ENCODE assay signal across 12 mouse cellular contexts in the genomic region with DNA sequence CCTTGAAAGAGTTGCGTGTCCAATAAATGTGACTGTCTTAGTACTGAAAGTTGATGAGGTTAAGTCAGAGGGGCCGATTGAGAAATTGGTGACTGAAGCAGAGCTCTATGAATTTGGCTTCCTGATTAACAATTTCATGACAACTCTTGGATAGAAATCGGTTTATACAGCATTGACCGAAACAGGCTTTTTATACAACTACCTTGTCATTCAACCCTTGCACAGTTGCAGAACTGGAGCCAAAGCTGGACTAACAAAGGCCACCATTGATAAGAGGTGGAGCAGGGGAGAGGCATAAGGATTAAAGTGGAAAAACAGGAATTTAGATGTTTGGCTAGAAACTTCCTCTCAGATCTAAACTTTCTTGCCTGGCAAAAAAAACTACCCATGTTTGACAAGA. TPM values are rescaled to one million over a fixed set of nuclear protein-coding genes. Genes with fewer than 3 reads are reported as not detected.
"Had no signal": no experiment of that assay in that cellular context is flagged by ENCODE, and none has a peak within 500 bp of the region (broad histone marks: within the 10 kb centered on the region; RNA-seq: fewer than 3 reads in every experiment).

No protein-coding gene starts in this region.

- H3K9me3 ChIP-seq: intestine, embryonic 15.5 days; liver, embryonic 15.5 days; midbrain, embryonic 13.5 days had no signal

- H3K4me3 ChIP-seq: intestine, embryonic 15.5 days; liver, embryonic 15.5 days; midbrain, embryonic 13.5 days had no signal

- ATAC-seq: intestine, embryonic 15.5 days; midbrain, embryonic 13.5 days had no signal

- H3K27ac ChIP-seq: liver, embryonic 15.5 days; midbrain, embryonic 13.5 days had no signal

- H3K4me2 ChIP-seq: intestine, embryonic 15.5 days; liver, embryonic 11.5 days; liver, embryonic 15.5 days; midbrain, embryonic 13.5 days had no signal

- H3K36me3 ChIP-seq: intestine, embryonic 15.5 days; liver, embryonic 15.5 days had no signal

- H3K4me1 ChIP-seq: liver, embryonic 15.5 days; midbrain, embryonic 13.5 days had no signal

- H3K9ac ChIP-seq: intestine, embryonic 15.5 days; liver, embryonic 15.5 days; midbrain, embryonic 13.5 days had no signal

- DNase-seq: kidney, adult 18-20 months; kidney, postnatal 14 days; left cerebral cortex, postnatal 4 days; right cerebral cortex, postnatal 25 days had no signal

- H3K27me3 ChIP-seq: intestine, embryonic 15.5 days; liver, embryonic 15.5 days; midbrain, embryonic 13.5 days had no signal

RNA-seq across cellular contexts. Expression of a gene that starts 55.1 kb away (rescaled TPM):
- total RNA-seq: megakaryocyte progenitor cell, adult 5-6 weeks had no signal
- polyA plus RNA-seq: intestine, embryonic 15.5 days; kidney, embryonic 14.5 days; large intestine, adult 2 months; liver, embryonic 11.5 days; liver, embryonic 15.5 days; small intestine, adult 2 months had no signal
